7 mouse cellular contexts compared by ENCODE assay signal in genomic region chr14:61439141-61439660, GRCm38 (mm10). TPM values are rescaled to one million over a fixed set of nuclear protein-coding genes. Genes with fewer than 3 reads are reported as not detected.
DNase-seq lines count a peak whose midpoint lies in the region; ATAC-seq and TF ChIP-seq lines count a peak whose summit lies in the region.

No protein-coding gene starts in this region.

- no peak for TF ChIP-seq POLR2A in small intestine, adult 2 months (IDR thresholded peaks at IDR 0.05; ENCODE audit: low read depth, low read length)

- H3K4me3 ChIP-seq in embryonic facial prominence, embryonic 11.5 days (ENCODE audit: low read depth, low read length): peak overlapping the region; percentile 69
- peak overlapping the region; percentile 92 for H3K4me3 ChIP-seq in heart, embryonic 13.5 days
- H3K4me3 ChIP-seq in small intestine, adult 2 months (ENCODE audit: low read depth, low read length): peak overlapping the region; percentile 97

- no peak for TF ChIP-seq CTCF in small intestine, adult 2 months (IDR thresholded peaks at IDR 0.05; ENCODE audit: extremely low read depth, insufficient read length, insufficient replicate concordance, low read depth, low read length)

- H3K36me3 ChIP-seq in embryonic facial prominence, embryonic 11.5 days (replicated peaks; ENCODE audit: control insufficient read depth, insufficient read depth, low read depth, low read length): no peaks in the 10 kb centered on the region
- H3K36me3 ChIP-seq in heart, embryonic 13.5 days: no peaks in the 10 kb centered on the region
- H3K36me3 ChIP-seq in small intestine, adult 2 months (ENCODE audit: control insufficient read depth, insufficient read depth, low read length): no peaks in the 10 kb centered on the region

- H3K9me3 ChIP-seq in embryonic facial prominence, embryonic 11.5 days (replicated peaks; ENCODE audit: control insufficient read depth, low read length): no peaks in the 10 kb centered on the region
- H3K9me3 ChIP-seq in heart, embryonic 13.5 days: no peaks in the 10 kb centered on the region

- H3K27ac ChIP-seq in embryonic facial prominence, embryonic 11.5 days (replicated peaks; ENCODE audit: low read depth, low read length): peak overlapping the region; percentile 92
- peak overlapping the region; percentile 99 for H3K27ac ChIP-seq in heart, embryonic 13.5 days (replicated peaks)
- H3K27ac ChIP-seq in small intestine, adult 2 months (ENCODE audit: insufficient read depth, low read depth, low read length): peak overlapping the region; percentile 35; the same call in 1 of the 2 replicates

- peak overlapping the region; percentile 49 for H3K4me2 ChIP-seq in embryonic facial prominence, embryonic 11.5 days (ENCODE audit: low read depth, low read length)
- peak overlapping the region; percentile 82 for H3K4me2 ChIP-seq in heart, embryonic 13.5 days

- peak; percentile 77 for ATAC-seq in embryonic facial prominence, embryonic 11.5 days (replicated peaks; ENCODE audit: insufficient number of reproducible peaks, low FRiP score, low TSS enrichment, low read depth)
- peak; percentile 70 for ATAC-seq in heart, embryonic 13.5 days (ENCODE audit: extremely low read depth, insufficient number of reproducible peaks, low FRiP score, low TSS enrichment)

- no peaks in the 10 kb centered on the region for H3K27me3 ChIP-seq in embryonic facial prominence, embryonic 11.5 days (ENCODE audit: control insufficient read depth, insufficient read depth, low read length)
- H3K27me3 ChIP-seq in heart, embryonic 13.5 days (replicated peaks): no peaks in the 10 kb centered on the region
- no peaks in the 10 kb centered on the region for H3K27me3 ChIP-seq in small intestine, adult 2 months (ENCODE audit: control insufficient read depth, insufficient read depth, low read length)

- H3K9ac ChIP-seq in embryonic facial prominence, embryonic 11.5 days (replicated peaks; ENCODE audit: low read length): peak overlapping the region; percentile 74
- peak overlapping the region; percentile 95 for H3K9ac ChIP-seq in heart, embryonic 13.5 days

- peak; percentile 60 for DNase-seq in CD4-positive helper T cell, adult 2 months (ENCODE audit: low read depth, low spot score)
- DNase-seq in NIH3T3 (ENCODE audit: low read depth): peak; percentile 53
- DNase-seq in embryonic facial prominence, embryonic 11.5 days (ENCODE audit: low spot score): peak; percentile 67
- DNase-seq in layer of hippocampus, adult 8-10 months (ENCODE audit: low spot score in 2 of 2): peak; percentile 36 to 42
- DNase-seq in lung, postnatal 10 days: peak; percentile 67

- under 1% methylated on average over 55 of the region's 62 CpGs for WGBS in embryonic facial prominence, embryonic 11.5 days
- under 1% methylated on average over 58 of the region's 62 CpGs for WGBS in heart, embryonic 13.5 days
- WGBS in small intestine, adult 2 months: under 1% methylated on average over 61 of the region's 62 CpGs

- no peaks in the 10 kb centered on the region for H3K4me1 ChIP-seq in embryonic facial prominence, embryonic 11.5 days (ENCODE audit: control insufficient read depth, insufficient read depth, low read length)
- peaks cover 28% of the 10 kb centered on the region for H3K4me1 ChIP-seq in heart, embryonic 13.5 days
- H3K4me1 ChIP-seq in small intestine, adult 2 months (ENCODE audit: control insufficient read depth, insufficient read depth, insufficient read length, low read length): peaks cover 2% of the 10 kb centered on the region; the same call in 1 of the 2 replicates

RNA-seq across cellular contexts. Expression of gene Kpna3, which starts 0.5 kb away (rescaled TPM):
- 114 and 122 TPM in 2 replicates for polyA plus RNA-seq in embryonic facial prominence, embryonic 11.5 days (2014; fragmentation: Nextera tagmentation; extraction: Ambion mirVana)
- 30.1 and 30.7 TPM in 2 replicates for polyA plus RNA-seq in heart, embryonic 13.5 days (2015; fragmentation: Nextera tagmentation; extraction: Ambion mirVana)
- 10 to 100 TPM; 67.0 to 79.4 (median 71.3) TPM for total RNA-seq in layer of hippocampus, adult 8-10 months (2022)
- polyA plus RNA-seq in small intestine, adult 2 months (2012; rRNA removed): 0.79 and 1.4 TPM in 2 replicates

Comparison
In these comparisons a context has a peak if more than half of its experiments do, and no peak if none do; other contexts are left out.
1. Peak in every context shown above with its lines: DNase-seq, ATAC-seq, H3K4me3 ChIP-seq and H3K27ac ChIP-seq.
2. H3K27ac ChIP-seq: peak in every context shown above with its lines; median percentile 99 in heart, embryonic 13.5 days; 92 in embryonic facial prominence, embryonic 11.5 days; 35 in small intestine, adult 2 months.
3. RNA of gene Kpna3, which starts 0.5 kb away (polyA plus RNA-seq): 114 to 122 TPM in embryonic facial prominence, embryonic 11.5 days and 30.1 to 30.7 TPM in heart, embryonic 13.5 days; 0.79 to 1.4 TPM in small intestine, adult 2 months; every median in the first group is over 10 times any median in the second.